Mouse (Mus musculus) central nervous system, embryonic 11.5 days (tissue): ENCODE data around the gene Cic. TPM values are rescaled to one million over a fixed set of nuclear protein-coding genes. Genes with fewer than 3 reads are reported as not detected.

Experiments
- polyA plus RNA-seq: library from polyadenylated mRNA; depleted of rRNA; stranded (reverse); fragments of >200 nt; gene quantifications from 2 replicates; pipeline ENCODE4 v1.2.3, GENCODE M21; 2012; rRNA removed

The Cic gene
- 107 and 115 TPM in 2 replicates for polyA plus RNA-seq

GRCm38 (mm10) chr7:25267301-25267750 is at the start of gene Cic:
Cic (plus strand) TSS chr7:25267704.

GRCm38 (mm10) chr7:25220457-25221101 is 46.9 kb upstream of the Cic start, which contains the start of gene Dedd2:
Dedd2 (minus strand) TSS chr7:25220615.

GRCm38 (mm10) chr7:25221102-25221883 is 46.2 kb upstream of the Cic start, which contains the start of gene Zfp526:
Zfp526 (plus strand) TSS chr7:25221425.

GRCm38 (mm10) chr7:25237249-25238014 is 30.1 kb upstream of the Cic start, which contains the start of gene Gsk3a:
Gsk3a (minus strand) TSS chr7:25237851.

GRCm38 (mm10) chr7:25250141-25250972 is 17.1 kb upstream of the Cic start, which contains the start of gene Erf:
Erf (minus strand) TSS chr7:25250761.

GRCm38 (mm10) chr7:25297454-25298325 is 30.2 kb downstream of the Cic start, which contains the start of gene Pafah1b3:
Pafah1b3 (minus strand) TSS chr7:25297986.

GRCm38 (mm10) chr7:25301063-25301462 is 33.6 kb downstream of the Cic start, which contains the start of gene Prr19:
Prr19 (plus strand) TSS chr7:25301411.

GRCm38 (mm10) chr7:25305956-25306613 is 38.6 kb downstream of the Cic start, which contains the start of gene Tmem145:
Tmem145 (plus strand) TSS chr7:25306106.

GRCm38 (mm10) chr7:25316532-25317445 is 49.3 kb downstream of the Cic start, which contains the start of gene Megf8:
Megf8 (plus strand) TSS chr7:25317164.

Other genes with a start within 250 kb of the Cic start
- gene Grik5, start 195.4 kb upstream of the Cic start, polyA plus RNA-seq, result 71.4 and 73.3 TPM in 2 replicates
- gene Zfp574, start 195.1 kb upstream of the Cic start, polyA plus RNA-seq, result 27.9 and 30.8 TPM in 2 replicates
- gene Pou2f2, start 88.0 kb upstream of the Cic start, polyA plus RNA-seq, result 21.3 and 25.0 TPM in 2 replicates
- gene Dedd2, start 47.1 kb upstream of the Cic start, polyA plus RNA-seq, result 11.0 and 15.1 TPM in 2 replicates
- 9.4 and 9.7 TPM in 2 replicates for gene Zfp526, start 46.3 kb upstream of the Cic start, polyA plus RNA-seq
- gene Gsk3a, start 29.9 kb upstream of the Cic start, polyA plus RNA-seq, result 105 and 132 TPM in 2 replicates
- 39.9 and 44.0 TPM in 2 replicates for gene Erf, start 16.9 kb upstream of the Cic start, polyA plus RNA-seq
- gene Pafah1b3, start 30.3 kb downstream of the Cic start, polyA plus RNA-seq, result 263 and 326 TPM in 2 replicates
- gene Prr19, start 33.7 kb downstream of the Cic start, polyA plus RNA-seq, result 0.59 and 1.0 TPM in 2 replicates
- 21.0 and 33.4 TPM in 2 replicates for gene Tmem145, start 38.4 kb downstream of the Cic start, polyA plus RNA-seq
- 36.0 and 37.9 TPM in 2 replicates for gene Megf8, start 49.5 kb downstream of the Cic start, polyA plus RNA-seq
- not detected in 2 replicates for gene Cnfn, start 102.0 kb downstream of the Cic start, polyA plus RNA-seq
- gene Lipe, start 131.0 kb downstream of the Cic start, polyA plus RNA-seq, result 4.6 and 7.7 TPM in 2 replicates
- not detected in 2 replicates for gene Cxcl17, start 145.2 kb downstream of the Cic start, polyA plus RNA-seq
- 0.61 and 1.2 TPM in 2 replicates for gene Ceacam1, start 209.9 kb downstream of the Cic start, polyA plus RNA-seq